Mouse (Mus musculus): ENCODE data around the gene Nckap5. TPM values are rescaled to one million over a fixed set of nuclear protein-coding genes. Genes with fewer than 3 reads are reported as not detected.

The Nckap5 gene
- polyA plus RNA-seq, 1 experiment, result 4.6 TPM

- no peak for DNase-seq (ENCODE audit: low spot score)
Measured at GRCm38 (mm10) chr1:126765506-126766170, 65.0 kb downstream of the Nckap5 start.

- DNase-seq (ENCODE audit: low spot score), result no peak
Measured at GRCm38 (mm10) chr1:126764201-126764600, 66.4 kb downstream of the Nckap5 start.

GRCm38 (mm10) chr1:126763192-126763591 is 67.4 kb downstream of the Nckap5 start:
- no peak for DNase-seq (ENCODE audit: low spot score)

- DNase-seq (ENCODE audit: low spot score), result no peak
Measured at GRCm38 (mm10) chr1:126760386-126760785, 70.2 kb downstream of the Nckap5 start.

GRCm38 (mm10) chr1:126755682-126756081 is 74.9 kb downstream of the Nckap5 start:
- DNase-seq (ENCODE audit: low spot score), result no peak

GRCm38 (mm10) chr1:126753611-126754010 is 77.0 kb downstream of the Nckap5 start:
- DNase-seq (ENCODE audit: low spot score), result no peak

GRCm38 (mm10) chr1:126752247-126753037 is 78.2 kb downstream of the Nckap5 start:
- no peak for DNase-seq (ENCODE audit: low spot score)

GRCm38 (mm10) chr1:126751137-126751536 is 79.5 kb downstream of the Nckap5 start:
- no peak for DNase-seq (ENCODE audit: low spot score)

- DNase-seq (ENCODE audit: low spot score), result no peak
Measured at GRCm38 (mm10) chr1:126750156-126750555, 80.4 kb downstream of the Nckap5 start.

- DNase-seq (ENCODE audit: low spot score), result no peak
Measured at GRCm38 (mm10) chr1:126747914-126748313, 82.7 kb downstream of the Nckap5 start.

- DNase-seq (ENCODE audit: low spot score), result no peak
Measured at GRCm38 (mm10) chr1:126745482-126746136, 85.0 kb downstream of the Nckap5 start.

- DNase-seq (ENCODE audit: low spot score), result no peak
Measured at GRCm38 (mm10) chr1:126744631-126745305, 85.8 kb downstream of the Nckap5 start.

- DNase-seq (ENCODE audit: low spot score), result no peak
Measured at GRCm38 (mm10) chr1:126738291-126738640, 92.3 kb downstream of the Nckap5 start.

- DNase-seq (ENCODE audit: low spot score), result peak; percentile 28
Measured at GRCm38 (mm10) chr1:126737554-126738290, 92.9 kb downstream of the Nckap5 start.

GRCm38 (mm10) chr1:126731691-126732090 is 98.9 kb downstream of the Nckap5 start:
- DNase-seq (ENCODE audit: low spot score), result no peak

GRCm38 (mm10) chr1:126726400-126727055 is 104.1 kb downstream of the Nckap5 start:
- DNase-seq (ENCODE audit: low spot score), result no peak

GRCm38 (mm10) chr1:126725628-126726367 is 104.8 kb downstream of the Nckap5 start:
- DNase-seq (ENCODE audit: low spot score), result no peak

GRCm38 (mm10) chr1:126721917-126722316 is 108.7 kb downstream of the Nckap5 start:
- no peak for DNase-seq (ENCODE audit: low spot score)

- DNase-seq (ENCODE audit: low spot score), result no peak
Measured at GRCm38 (mm10) chr1:126719733-126720348, 110.8 kb downstream of the Nckap5 start.

GRCm38 (mm10) chr1:126706611-126707010 is 124.0 kb downstream of the Nckap5 start:
- no peak for DNase-seq (ENCODE audit: low spot score)

Data from urinary bladder, adult 2 months (tissue).